Mouse (Mus musculus) mouse trophoblast stem cell (cell line): ENCODE data around the gene Rimbp2.

Experiments used
- in situ Hi-C, 2 experiments: fragments of 300-500 bp; cut with MseI, MboI; formaldehyde crosslinking; loops; 2 replicates in 1 of 2; 3 replicates in 1 of 2; pipeline ENCODE4 v1.15.1; 2025

Rimbp2 gene

DNA sequence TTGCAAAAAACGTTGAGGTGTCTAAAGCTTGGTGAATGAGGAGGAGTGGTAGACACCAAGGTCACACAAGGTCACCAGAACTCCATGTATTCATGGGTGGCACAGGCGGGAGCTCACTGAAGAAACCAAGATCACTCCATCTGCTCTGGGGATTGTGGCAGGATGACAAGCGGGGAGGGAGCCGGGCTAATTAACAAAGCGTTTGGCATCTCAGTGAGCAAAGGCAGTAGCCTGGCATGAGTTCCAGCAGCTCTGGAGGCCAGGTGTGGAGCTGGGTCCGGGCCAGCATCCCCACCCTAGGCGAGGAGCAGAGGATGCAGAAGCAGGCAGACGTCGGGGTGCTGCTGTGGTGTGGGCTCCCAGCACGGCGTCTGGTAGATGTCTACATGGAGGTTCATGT, 108.3 kb downstream of the Rimbp2 start:
- in situ Hi-C loops, result no loop called here

DNA sequence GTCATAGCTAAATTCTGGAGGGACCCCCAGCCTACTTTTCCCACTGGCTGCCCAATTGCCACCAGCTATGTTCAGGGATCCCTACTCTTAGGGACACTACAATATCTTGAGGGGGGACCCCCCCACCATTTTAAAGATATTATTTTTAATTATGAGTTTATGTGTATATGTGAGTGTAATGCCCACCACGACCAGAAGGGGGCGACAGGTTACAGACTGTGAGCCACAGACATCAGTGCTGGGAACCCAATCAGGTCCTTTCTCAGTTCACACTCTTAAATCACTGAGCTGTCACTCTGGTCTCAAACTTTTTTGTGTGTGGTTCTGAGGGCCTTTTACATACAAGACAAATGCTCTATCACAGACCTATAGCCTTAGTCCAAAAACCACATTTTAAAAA, 109.3 kb downstream of the Rimbp2 start:
- in situ Hi-C loops, result no loop called here

DNA sequence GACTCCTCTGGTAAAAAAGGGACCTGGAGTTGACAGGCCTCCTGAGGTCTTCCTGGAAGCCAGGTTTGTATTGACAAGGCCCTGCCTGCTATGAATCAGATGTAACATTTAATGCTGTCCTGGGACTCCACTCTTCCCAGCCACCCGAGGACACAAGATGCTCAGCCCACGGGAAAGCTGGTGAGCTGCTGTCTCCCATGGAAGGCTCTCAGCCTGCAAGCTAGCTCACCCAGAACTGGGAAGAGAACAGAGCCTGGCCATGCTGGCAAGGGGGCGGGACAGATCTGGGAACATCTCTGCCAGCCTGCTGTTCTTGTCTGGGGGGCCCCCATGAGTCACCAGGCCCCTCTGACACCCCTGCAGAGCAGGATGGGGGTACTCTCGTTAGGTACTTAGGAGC, 111.7 kb downstream of the Rimbp2 start:
- in situ Hi-C loops, result no loop called here

DNA sequence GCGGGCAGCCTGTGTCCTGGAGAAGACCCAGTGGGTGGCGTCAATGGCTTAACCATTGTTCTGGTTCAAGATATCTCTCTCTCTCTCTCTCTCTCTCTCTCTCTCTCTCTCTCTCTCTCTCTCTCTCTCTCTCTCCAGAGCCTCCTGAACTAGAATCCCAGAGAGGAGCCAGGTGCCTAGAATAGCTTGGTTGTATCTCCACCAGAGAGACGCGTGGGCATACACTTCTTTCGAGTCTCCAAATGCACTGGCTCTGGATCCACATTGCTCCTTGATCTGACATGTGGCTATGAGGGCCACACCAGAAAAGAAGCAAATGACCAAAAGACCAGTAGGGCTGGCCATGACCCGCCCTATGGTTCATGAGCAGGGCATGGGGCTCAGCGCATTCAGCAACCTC, 116.2 kb downstream of the Rimbp2 start:
- in situ Hi-C loops, result no loop called here

DNA sequence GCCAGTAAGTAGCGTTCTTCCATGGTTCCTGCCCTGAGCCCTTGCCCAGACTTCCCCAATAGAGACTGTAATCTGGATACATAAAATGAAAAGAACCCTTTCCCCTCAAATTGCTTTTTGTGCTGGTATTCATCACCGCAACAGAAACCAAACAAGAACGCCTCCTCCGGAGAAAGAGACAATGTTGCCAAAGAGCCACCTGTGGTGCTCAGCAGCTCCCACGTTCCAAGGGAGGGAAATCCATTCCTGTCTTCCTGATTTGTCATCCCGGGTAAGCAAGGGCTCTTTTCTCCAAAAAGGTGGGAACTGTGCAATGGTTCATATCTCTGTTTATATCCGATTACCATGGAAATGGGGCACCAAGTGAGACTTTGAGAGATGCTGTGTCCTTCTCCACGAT, 119.2 kb downstream of the Rimbp2 start:
- in situ Hi-C loops, result no loop called here

DNA sequence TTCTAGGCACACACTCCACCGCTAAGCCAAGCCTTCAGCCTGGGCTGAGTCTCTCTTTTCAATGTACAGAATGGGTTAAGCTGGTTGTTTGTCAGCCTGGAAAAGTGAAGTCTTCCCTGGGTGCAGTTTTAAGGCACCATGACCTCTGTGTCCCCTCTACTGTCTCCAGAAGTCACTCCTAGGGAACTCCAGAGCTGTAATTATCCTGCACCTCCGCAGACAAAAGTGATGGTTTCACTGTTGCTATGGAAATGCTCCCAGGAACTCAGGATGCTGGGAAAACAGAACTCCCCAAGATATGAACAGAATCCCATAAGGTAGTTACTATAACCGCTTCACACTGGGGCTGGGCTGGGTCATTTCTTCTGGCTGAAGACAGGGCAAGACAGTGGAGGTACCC, 130.4 kb downstream of the Rimbp2 start:
- in situ Hi-C loops, result no loop called here

DNA sequence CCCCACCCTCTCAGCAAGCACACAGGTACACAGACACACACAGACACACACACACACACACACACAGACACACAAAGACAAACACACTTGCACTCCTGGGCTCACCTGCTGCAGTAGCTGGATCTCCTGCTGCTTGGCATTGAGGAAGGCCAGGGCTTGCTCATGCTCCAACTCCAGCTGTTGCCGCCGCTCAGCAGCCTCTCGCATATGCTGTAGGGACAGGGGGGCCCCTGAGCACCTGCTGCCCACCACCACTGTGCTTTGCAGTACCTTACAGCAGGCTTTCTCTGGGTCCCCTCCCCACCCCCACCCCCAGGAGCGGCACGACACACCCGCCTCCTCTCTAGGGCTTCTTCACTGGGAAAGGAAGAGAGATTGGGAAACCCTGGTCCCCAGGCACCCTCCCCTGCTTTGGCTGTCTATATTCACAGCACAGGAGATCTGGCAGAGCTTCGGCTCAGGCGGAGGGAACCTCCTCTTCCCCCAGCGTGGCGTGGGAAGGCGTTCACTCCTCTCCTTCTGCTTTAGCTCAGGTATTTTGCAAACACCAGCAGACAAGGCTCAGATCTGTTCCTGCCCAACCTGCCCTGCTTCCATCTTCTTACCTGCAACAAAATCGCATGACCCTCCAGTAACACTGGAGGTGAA, 133.5 kb downstream of the Rimbp2 start:
- in situ Hi-C loops, result no loop called here

DNA sequence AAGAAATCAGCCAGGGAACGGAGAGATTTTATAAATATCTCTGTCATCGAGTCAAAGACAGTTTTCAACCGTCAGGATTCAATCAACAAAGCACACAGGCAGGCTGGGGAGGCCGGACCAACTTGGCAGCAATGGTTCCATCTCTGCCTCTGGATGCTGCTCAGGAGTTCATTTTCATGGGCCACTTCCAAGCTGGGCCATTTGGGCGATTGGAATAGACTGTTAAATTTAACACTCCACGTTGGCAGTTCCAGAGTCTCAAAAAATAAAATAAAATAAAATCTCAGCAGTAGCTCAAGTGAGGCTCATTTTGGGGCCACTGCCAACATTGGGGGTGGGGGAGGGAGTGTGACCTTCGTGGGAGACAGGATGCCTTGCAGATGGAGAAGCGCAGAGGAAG, 137.7 kb downstream of the Rimbp2 start:
- in situ Hi-C loops, result no loop called here

DNA sequence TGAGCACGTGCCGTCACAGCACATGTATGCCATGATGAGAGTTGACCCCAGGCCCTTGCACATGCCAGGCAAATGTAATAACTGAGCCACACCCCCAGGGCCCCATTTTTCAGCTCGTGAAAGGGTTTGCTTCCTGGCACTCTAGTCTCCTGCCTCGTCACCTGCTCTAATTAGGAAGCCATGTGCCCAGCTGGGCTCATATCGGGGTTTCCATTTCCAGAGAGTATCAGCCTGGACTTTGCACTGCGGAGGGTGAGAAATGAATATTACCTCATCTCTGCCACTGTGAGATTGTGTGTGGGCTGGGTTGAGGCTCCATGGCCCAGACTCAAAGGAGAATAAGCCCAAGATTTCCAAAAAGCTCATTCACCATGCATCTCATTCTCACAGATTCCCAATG, 138.2 kb downstream of the Rimbp2 start:
- in situ Hi-C loops, result no loop called here

DNA sequence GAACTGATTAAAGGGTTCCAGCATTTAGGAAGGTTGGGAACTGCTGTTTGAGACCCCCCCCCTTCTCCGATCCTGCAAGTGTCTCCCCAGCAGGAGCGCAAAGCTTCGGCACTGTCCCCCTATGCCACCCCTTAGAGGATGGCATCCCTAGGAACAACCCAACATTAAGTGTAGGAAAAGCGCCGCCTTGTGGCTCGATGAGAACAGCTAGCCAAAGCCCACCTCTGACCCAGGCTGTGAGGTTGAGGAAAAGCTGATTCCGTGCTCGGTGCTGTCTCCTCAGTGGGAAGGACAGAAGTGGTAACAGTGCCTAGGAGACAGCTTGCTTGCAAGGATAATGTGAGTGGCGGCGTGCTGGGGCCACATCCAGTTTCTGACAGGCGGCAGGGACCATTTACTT, 140.2 kb downstream of the Rimbp2 start:
- in situ Hi-C loops, result no loop called here

DNA sequence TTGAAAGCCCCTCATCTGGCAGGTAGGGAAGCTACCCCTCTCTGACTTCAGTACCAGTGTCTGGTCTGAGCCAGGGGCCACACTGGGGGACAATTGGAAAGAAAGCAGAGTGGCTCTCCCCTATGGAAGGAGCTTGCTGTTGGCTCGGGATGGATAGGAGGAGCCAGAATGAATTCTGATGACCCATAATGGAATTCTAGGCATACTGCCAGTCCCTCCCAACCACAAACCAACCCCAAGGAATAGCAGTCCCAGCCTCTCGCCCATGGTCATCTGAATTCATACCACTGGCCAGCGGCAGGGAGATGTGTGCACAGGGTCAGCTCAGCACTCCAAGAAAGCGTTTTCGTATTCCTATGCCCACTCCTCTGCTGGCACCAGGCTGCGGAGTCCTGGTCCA, 141.9 kb downstream of the Rimbp2 start:
- in situ Hi-C loops, result no loop called here

DNA sequence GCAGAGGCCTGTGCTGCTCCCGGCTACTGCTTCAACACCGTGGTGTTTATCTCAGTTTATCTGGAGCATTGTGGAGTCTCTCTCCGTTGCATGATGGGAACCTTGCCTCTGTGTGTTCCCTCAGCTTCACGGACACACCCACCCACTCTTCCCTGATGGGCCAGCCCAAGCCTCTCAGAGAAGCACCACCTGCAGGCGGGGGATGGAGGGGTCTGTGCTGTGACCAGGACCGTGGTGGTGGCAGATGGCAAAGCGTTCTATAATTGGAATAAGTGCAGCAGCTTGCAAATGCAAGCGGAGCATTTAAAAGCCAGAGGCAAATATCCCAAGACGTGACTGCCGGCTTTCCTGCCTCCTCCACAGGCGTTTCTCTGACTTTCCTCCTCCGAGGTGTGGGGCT, 143.3 kb downstream of the Rimbp2 start:
- in situ Hi-C loops, result no loop called here

DNA sequence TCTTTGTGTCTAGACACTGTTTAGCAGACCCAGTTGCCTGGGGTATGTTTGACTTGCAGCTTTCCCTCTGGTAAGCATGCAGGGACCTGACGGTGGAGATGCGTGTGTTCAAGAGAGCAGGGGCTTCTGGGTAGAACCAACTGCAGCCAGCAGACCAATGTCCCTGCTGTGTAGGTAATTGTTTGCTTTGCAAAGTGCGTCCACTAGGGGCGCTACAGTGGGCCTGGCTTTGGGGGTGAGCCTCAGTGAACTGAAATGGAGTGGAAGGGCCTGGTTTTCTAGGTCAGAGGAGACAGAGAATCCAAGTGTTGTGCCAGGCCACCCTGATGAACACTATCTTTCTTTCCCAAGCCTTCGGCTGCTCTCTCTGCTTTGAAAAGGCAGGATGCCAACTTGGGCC, 143.9 kb downstream of the Rimbp2 start:
- in situ Hi-C loops, result no loop called here

DNA sequence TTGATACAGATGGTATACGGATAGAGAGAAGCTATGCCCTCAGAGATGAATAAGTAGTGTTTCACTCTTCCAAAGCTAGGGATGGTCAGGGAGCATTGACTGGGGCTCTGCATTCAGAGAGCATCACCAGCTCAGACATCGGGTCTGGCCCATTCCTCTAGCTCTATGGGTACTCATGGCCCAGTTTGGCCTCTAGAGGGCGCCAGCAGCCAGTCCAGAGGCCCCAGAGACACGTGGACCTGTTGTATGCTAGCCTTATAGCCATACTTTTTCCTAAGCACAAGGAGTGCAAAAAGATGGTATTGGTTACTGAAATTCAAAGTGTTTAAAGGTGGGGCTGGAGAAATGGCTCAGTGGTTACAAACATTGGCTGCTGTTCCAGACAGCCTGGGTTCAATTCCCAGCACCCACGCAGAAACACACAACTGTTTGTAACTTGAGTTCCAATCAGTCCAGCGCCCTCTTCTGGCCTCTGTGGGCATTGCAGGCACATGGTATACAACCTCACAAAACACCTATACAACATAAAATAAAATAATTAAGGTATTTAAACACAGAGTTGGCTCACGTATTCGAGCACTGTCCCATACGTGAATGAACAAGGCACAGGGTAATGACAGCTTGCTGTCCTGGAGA, 144.6 kb downstream of the Rimbp2 start:
- in situ Hi-C loops, result no loop called here

DNA sequence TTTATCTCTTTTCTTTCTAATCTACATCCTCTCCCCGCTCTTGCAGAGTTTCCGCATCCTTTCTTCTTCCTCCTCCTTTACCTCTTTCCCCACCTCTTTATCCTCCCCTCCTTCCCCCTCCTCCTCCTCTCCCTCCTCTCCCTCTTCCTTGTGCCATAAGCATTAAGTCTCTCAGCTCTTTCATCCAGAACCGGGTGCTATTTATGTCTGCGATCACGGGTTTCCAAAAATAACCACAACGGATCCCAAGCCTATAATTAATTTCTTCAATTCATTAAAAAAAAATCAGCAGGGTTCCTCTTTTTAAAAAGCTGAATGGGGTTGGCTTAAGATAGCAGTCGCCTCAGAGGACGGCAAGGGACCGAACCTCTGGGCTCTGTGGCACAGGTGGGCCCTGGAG, 145.9 kb downstream of the Rimbp2 start:
- in situ Hi-C loops, result no loop called here

DNA sequence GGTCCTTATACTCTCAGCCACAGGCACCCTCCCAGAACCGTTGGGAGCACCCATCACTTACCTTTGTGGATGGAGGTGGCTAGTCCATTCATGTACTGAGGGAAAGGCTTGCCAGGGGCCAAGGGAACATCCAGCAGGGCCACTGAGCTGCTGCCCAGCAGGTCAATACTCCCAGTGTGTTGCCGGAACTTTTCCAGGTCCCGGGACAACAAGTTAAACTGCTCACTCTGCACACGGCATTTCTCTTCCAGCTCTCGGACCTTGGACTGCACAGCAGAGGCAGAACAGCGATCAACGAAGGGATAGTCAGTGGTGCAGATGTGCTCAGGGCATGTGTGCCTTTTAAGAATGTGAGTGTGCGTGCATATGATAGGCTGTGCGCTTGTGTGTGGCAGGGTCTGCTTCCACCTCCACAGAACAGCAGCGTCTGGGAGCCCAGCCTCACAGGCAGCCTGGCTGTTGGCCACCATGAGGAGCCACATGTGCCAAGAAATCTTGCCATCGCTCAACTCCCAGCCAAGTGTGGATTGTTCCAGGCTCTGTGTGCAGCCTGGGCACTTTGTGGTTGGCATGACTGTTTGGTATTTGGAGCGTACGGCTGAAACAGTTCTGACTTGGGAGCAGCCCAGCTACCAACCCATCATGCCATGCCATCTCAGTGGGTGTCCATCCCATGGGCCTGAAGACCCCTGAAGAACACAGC, 146.8 kb downstream of the Rimbp2 start:
- in situ Hi-C loops, result no loop called here

DNA sequence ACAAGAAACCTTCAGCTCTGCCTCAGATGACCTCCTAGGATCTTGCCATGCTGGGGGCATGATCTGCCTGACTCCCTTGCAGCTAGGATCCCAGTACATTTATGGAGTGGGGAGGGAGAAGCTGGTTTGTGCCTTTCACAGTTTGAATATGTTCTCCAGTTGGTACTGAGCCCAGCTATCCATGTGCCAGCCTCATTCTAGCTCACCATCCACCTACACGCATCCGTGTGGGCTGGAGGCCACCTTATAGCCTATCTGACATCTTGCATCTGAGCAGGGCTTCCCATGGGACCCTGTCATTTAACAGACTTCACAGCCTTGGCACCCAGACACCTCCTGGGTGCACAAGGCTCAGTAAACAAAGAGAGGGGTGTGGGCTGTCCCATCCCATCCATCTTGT, 148.2 kb downstream of the Rimbp2 start:
- in situ Hi-C loops, result no loop called here

DNA sequence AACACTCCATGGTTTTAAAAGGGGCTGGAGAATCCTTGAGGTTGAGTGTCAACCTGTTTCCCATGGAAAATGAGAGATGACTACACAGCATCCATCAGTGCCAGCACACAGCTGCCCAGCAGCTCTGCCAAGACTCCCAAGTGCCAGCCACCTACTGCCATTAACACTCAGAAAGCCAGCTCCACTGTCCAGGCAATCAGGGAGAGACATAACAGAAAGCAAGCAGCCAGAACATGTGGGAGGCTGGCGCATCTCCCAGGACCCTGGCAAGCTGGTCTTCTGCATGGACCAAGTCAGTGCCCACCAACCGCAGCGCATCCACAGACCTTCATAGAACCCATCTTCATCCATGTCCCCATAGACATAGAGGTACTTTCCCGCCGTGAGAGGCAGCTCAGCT, 152.7 kb downstream of the Rimbp2 start:
- in situ Hi-C loops, result no loop called here

DNA sequence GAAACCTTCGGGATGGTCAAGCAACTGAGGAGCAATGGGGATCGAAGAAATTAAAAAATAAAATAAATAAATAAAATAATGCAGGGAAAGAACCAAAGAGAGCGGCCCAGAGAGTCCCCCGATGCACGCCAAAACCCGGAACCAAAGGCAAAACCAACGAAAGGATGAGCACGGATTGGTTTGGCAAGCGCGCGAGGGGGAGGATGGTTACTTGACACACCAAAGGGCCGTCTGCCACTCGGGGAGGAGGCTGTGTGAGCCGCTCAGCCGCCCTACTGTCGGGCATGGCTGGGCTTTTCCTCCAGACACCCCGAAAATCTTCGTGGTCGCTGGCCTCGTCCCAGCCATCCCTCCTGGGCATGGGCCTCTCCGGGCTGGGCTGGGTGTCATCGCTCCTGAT, 171.7 kb downstream of the Rimbp2 start:
- in situ Hi-C loops, result no loop called here

DNA sequence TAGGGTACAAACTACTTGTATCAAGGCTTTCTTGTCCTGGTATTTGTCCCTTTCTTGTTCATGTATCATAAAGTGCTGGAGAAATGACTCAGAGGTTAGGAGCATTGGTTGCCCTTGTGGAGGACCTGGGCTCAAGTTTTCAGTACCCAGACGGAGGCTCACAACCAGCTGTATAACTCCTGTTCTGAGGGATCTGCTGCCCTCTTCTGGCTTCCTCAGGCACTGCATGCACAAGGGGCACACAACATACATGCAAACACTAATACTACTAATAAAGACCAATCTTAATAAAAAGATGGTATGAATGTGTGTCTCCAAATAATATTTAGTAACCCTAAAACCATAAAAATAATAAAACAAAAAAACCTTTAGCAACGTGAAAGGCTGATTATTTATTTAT, 176.9 kb downstream of the Rimbp2 start:
- in situ Hi-C loops, result no loop called here

DNA sequence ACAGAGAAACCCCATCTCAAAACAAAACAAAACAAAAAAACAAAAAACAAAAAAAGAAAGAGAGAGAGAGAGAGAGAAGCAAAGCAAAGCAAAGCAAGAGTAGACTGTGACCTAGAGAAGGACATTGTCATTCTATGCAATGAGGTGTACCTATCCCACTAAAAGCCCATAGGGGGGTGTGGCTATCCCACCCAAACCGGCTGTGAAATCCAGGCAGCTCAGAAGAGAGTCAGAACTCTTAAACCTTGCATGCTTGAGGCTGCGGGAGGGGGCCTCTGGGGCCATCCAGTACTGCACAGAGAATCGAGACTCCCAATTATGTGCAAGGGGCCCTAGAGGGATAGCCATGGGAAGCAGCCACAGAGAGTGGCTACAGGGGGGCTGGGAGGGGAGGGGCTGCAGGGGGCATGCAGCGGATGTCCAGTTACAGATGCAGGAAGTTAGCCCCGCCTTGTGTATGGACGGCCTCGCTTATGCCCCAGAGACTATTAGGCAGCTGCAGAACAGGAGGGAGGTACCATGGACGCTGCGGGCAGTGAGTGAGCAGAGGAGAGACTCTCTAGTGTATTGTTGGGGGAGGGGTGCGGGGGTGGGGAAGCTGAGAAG, 184.2 kb downstream of the Rimbp2 start:
- in situ Hi-C loops, result no loop called here

DNA sequence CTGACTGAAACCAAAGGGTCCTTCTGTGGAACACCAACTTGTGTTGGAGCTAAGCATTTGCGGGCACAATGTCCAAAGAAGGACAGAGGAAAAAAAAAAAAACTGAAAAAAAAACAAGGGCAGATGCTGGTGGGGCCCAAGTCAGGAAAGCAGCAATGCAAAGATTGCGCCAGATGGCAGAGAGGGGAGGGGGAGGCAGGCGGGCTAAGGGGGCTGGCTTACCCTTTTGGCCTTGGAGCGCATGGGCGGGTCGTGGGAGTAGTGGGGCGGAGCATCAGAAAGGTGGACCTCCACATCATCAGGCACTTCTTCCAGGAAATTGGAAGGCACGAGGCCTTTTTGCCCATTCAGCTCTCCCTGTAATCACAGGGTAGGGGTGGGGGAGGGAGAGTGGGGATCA, 192.2 kb downstream of the Rimbp2 start:
- in situ Hi-C loops, result no loop called here

DNA sequence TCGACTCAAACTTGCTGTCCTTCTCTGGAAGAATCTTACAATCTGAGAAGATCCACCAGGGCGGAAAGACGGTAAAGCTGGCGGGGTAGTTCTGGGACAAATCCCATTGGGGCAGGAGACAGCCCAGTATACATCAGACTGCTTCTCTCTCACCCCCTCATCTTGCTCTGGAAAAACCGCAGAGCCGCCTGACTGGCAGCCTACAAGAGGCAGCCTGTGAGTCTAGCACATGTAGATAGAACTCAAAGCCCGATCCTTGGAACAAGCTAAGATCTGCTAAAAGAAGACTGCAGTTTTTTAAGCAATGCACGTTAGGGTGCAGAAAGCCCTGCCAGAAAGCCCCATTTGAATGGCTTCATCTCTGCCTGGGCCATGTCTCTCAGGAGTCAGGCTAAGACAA, 207.0 kb downstream of the Rimbp2 start:
- in situ Hi-C loops, result no loop called here
